Mouse (Mus musculus) layer of hippocampus, adult 9-11 months (tissue): ENCODE data around the gene Kansl1.

Experiments used
- DNase-seq: peaks from one replicate; pipeline ENCODE4 v3.0.0; 2022

The Kansl1 gene

DNA sequence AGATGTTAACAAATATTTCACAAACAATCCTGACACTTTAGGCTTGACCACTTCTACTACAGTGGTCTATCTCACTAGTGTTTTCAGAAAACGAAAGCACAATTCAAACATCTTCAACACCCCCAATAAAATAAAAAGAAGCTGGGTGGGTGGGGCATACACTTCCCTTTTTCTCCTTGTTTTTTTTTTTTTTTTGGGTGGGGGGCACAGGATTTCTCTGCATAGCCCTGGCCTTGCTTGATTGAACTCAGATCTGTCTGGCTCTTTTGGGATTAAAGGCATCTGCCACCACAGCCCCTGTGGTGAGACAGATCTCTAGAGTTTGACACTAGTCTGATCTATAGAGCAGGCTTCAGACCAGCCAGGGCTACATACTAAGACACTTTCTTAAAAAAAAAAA is 106.0 kb downstream of the Kansl1 start:
- DNase-seq: no peak

DNA sequence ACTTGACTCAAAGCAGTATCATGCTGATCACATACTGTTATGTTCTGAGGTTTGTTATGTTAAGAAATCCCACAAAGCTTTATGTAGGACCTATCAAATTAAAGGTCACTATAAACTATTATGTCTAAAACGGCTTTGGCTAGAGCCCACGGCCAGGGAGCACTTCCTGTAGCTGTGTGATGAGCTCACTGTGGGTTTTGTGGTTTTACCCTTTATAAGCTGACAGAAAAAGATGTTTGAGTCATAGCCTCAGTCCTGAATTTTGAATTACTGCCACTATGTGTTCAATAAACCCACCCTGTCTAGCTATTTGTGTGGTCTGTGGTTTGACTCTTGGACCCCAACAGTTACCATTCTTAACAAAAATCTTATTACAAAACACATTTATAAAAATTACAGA is 106.9 kb downstream of the Kansl1 start:
- DNase-seq: no peak

DNA sequence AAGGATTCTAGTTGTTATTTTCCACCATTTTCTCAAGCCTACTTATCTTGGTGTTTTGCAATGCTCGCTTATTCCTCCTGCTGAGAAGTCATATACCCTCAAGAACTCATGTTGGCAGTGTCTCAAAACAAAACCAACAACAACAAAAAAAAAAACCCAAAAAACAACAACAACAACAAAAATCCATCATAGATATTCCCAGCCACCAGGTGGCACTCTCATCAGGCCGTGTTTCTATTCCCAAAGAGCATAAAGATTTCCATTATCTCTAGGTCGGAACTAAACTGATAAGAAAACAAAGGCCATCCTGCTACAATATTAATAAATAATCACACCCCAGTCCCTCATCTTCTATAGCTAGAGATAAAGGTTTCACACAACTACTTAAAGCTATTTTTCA is 121.7 kb downstream of the Kansl1 start:
- DNase-seq: no peak

DNA sequence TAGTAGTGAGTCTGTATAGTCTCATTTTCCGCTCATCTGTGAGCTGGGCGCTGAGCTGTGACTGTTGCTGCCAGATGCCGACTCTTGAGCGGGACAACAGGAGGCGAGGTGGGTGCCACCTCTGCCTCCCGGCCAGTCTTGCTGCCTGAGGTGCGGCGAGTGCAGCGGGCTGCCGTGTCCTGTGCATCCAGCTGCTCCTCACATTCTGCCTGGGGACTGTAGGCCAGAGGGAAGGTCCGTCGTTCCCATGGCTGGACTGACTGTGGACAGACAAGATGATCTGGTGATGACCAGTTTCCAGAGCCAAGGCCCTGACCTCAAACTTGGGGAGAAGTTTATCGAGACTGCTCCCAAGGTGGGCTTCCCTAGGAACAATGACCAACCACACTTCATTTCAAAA is 133.7 kb downstream of the Kansl1 start:
- DNase-seq: no peak

DNA sequence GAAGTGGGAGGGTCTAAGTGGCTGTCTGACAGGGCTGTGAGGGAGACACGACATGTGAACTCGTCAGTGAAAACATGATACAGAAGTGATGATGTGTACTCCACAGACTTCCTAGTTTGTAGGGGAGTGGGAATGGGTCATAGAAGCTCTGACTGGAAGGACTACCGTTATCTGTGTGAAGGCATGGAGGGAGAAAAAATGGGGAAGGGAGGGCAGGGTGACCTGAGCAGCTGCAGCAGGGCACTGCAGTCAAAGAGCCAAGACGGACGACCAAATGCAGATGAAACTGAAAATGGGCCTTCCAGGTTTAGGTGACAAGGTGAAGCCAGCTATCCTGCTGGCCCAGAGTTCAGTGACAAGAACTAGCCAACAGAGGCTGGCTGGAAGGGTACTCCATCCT is 134.5 kb downstream of the Kansl1 start:
- DNase-seq: no peak

DNA sequence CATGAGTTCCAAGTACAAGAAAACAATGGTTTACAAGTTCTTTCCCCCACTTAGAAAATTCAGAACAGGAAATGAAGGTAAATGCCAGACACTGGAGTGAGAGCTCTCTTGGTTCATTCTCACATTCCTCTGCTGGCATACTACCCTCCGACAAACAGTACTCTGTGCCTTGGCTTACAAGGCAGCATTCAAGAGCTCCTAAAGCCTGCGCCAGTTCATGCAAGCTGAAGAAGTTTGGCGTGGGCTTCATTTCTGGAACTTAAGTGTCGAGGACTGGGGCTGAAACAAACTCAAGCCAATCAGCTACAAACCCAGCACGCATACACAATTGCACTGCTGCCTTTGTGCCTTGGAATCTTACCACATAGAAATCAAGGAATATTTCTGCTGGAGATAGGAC is 136.6 kb downstream of the Kansl1 start:
- no peak for DNase-seq

DNA sequence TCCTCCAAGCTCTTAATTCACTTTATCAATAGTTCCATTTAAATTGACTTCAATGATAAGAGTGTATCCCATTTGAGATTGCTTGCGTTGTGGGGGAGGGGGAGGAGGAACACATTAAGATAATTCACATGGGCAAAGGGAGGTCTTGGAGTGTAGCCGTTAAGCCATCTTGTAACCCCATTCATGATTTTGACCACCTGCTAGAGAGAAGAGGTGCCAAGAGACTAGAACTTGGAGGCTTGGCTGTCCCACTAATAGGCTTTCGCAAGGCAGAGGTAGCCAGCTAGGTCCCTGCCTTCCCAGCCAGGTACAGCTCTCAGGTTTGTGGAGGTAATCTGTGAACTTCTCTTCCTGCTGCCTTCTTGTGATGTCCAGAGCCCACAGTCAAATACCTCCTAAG is 137.5 kb downstream of the Kansl1 start:
- no peak for DNase-seq

DNA sequence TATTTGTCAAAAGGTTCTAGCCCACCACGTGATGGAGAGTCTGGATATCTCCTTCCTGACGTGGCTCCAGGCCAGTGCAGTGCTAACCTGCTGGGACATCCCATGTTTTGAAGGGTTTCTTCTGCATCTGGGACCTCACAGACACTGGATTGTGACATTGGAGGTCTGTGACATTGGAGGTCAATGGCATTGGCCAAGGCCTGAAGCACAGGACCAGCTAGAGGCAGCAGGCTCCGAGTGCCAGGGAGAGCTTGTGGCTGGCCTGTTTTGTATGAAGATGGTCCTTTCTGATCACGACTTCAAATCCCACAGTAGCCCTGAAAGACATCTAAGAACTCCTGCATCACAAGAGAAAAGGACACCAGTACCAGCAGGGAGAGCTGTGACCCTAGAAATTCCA is 138.5 kb downstream of the Kansl1 start:
- no peak for DNase-seq

DNA sequence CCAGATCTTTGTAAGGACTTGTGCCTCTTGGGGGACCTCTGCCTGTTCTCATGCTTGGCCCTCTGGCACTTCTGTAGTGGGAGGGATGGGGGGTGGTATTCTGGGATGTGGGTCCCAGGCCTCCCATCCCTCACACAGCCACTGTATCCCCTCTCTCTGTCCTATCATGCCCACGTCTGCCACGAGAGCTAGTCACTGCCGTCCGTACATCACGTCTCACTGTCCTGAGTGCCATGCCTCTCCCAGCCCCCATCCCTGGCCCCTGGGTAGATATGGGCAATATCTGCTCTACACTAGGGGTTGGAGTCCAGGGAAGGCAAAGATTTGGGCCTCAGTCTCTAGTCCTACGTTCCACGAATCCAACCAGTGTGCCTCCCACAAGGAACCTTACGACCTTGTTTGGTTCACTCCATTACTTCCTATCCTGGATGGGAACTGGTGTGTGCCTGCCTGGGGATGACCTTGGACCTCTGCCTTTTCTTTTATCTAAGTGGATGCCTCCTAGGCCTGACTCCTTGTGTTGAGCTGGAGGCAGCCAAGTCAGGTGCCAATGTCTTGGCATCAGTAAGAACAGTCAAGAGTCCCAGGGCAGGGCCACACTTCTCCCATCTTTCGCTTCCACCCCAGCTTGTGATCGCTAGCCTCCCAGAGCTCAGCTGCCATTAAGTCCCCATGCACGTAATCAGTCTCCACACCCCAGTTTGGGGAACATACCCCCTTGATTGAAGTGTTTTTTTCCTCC is 139.3 kb downstream of the Kansl1 start:
- DNase-seq: no peak

DNA sequence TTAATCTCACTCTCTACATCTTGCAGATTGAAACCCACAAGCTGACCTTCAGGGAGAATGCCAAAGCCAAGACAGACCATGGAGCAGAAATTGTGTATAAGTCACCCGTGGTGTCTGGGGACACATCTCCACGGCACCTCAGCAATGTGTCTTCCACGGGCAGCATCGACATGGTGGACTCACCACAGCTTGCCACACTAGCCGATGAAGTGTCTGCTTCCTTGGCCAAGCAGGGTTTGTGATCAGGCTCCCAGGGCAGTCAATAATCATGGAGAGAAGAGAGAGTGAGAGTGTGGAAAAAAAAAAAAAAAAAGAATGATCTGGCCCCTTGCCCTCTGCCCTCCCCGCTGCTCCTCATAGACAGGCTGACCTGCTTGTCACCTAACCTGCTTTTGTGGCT is 140.7 kb downstream of the Kansl1 start:
- DNase-seq: no peak

DNA sequence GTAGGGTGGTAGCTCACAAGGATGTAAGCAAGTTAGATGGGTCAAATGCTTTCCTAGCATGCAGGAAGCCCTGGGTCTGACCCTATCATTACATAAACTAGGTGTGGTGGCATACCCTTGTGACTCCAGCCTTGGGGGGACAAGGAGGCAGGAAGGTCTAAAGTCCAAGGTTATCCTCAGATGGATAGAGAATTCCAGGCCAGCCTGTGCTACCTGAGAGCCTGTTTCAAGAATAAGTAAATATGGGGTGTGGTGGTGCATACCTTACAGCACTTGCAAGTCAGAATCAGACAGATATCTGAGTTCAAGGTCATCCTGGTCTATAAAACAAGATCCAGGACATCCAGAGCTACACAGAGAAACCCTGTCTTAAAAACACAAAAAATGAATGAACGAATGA is 141.2 kb downstream of the Kansl1 start:
- no peak for DNase-seq

DNA sequence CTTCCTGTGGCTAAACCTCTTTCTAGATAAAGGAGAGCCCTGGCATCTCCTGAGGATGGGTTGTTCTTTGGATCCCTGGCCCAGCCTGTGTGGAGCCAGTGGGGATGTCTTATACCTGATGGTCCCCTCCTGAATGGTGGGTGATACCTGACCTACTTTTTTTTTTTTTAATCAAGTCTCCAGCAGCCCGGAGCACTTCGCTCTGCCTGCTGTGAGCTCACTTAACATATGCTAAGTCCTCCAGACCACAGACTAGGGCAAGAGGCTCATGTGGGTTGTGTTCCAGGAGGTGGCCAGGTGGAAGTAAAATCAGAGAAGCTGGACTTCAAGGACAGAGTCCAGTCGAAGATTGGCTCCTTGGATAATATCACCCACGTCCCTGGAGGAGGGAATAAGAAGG is 146.5 kb downstream of the Kansl1 start:
- no peak for DNase-seq

DNA sequence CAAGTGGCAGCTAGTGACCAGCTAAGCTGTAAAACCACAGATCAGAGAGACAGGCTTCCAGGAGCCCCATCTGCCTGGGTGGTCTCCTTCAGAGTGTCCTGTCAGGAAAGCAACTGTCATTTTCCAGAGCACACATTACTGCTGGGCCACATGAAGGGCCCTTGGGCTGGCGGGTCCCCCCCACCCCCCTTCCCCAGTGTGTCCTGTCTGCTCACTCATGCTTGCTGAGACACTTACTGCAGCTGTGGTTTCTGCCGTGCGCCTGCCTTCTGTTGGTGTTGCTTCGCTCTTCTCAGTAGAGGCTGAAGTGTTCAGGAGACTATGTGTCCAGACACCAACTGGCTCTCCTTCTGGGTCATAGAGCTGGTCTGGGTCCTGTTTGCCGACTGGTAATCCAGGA is 148.2 kb downstream of the Kansl1 start:
- DNase-seq: no peak

DNA sequence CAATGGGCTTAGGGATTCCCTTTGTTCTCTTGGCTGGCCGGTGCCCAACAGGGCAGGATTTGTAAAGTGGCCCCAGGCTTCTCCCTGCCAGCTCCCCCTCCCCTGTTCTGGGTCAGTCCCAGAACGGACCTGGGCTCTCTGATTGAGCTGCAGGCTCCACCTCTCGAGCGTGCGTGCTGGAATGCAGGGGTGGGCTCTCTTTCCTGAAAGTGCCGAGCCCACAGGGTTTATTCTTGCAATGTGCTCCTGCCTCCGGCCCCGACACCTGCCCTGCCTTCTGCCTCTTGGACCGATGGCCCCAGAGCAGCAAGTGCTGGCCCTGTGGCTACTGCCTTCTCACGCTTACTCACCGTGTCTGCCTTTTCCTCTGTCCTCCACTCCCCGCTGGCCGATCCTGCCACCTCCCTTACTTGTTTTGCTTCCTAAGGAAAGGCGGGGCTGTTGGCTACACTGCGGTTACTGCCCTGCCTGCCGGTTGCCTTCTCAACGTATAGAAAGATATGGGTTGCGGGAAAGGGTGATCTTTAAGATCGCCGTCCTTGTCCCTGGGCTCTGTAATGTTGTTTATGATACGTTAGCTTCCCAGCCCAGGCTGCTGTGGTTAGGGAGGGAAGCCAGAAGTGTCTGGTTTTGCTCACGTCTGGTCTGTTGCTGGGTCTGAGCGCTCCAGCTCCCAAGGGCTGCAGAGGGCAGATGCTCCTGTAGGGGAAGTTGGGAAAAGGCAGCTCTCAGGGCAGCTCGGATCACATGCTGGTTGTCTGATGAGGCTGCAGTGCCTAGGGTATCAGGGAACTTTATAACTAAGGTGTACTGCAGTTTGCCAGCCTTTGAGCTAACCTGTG is 149.5 kb downstream of the Kansl1 start:
- DNase-seq: no peak

DNA sequence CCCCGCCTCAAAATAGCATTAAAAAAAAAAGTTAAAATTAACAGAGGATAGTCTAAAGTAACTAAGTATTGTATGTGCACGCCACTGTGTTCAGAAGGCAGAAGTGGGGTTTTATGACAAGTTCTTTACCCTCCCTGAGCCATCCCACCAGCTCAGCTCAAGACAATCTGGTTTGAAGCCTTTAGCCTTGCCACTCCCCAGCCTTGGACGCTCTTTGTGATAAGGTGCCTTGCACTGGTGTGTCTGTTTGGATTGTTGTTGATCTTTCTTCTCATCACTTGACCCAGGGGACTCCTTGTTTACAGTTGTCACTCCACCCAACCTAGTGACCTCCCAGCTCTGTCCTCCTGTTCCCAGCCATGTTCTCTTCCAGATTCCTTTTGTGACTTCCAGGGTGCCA is 151.0 kb downstream of the Kansl1 start:
- DNase-seq: no peak

DNA sequence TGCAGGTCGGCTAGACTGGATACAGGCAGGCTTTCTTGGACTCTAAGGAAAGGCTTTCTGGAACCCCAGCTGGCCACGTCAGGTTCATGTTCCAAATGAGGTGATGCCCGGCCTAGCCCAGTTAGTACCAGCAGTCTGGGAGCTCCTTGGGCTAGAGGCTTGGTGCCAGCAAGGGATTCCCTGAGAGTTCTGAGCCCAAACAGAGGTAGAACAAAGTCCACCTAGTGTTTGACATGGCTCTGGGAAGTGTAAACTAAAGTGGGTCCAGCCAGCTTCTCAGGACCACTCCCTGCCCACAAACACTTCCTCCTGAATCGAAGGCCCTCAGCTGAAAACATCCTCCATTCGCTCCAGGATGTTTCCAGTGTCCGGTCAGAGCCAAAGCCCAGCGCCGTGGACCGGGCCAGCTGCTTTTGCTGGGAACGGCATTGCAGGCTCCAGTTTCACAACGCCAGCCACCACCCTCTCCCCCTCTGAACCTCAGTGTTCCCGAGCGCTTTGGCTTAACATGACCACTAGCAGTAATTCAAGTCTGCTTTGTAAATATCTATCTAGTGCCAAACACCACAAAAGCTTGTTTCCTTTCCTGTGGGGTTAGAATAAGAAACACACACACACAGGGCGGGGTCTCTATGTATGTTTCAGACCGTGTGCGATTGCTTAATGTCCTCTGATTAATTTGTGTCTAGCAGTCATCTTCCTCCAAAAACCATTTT is 151.8 kb downstream of the Kansl1 start:
- DNase-seq: no peak

DNA sequence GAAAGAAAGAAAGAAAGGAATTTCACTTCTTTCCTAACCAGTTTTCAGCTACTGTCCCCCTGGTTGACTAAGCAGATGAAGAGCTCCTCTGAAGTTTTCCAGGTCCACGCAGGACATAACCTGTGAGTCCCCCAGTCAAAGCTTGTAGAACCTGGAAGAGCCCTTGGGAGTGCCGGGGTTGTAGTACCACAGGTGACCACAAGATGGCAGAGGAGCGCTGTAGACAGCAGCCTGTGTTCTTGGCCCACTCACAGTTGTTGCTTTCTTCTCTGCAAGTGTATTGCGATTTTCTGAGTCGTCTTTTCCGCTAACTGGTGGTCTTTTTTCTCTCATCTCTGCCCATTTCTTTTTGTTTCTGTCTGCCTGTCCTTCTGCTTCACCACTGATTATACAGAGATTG is 153.0 kb downstream of the Kansl1 start:
- no peak for DNase-seq

DNA sequence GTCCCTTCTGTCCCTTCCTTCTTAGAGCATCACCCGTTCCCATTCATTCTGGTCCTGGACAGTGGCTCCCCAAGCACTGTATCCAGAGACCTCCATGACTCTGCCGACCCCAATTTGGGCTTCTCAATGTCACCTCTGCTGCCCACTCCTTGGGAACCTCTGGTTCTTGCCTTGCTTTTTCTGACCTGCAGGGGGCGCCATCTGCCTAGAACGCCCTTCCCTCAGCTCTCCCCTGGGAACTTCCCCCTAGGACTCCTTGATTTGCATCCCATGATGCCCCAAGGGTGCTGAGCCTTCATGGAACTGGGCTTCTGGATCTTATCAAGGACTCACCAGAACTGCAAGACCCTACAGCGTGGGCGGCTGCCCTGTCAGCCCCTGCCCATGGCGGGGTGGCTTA is 157.0 kb downstream of the Kansl1 start:
- DNase-seq: no peak

DNA sequence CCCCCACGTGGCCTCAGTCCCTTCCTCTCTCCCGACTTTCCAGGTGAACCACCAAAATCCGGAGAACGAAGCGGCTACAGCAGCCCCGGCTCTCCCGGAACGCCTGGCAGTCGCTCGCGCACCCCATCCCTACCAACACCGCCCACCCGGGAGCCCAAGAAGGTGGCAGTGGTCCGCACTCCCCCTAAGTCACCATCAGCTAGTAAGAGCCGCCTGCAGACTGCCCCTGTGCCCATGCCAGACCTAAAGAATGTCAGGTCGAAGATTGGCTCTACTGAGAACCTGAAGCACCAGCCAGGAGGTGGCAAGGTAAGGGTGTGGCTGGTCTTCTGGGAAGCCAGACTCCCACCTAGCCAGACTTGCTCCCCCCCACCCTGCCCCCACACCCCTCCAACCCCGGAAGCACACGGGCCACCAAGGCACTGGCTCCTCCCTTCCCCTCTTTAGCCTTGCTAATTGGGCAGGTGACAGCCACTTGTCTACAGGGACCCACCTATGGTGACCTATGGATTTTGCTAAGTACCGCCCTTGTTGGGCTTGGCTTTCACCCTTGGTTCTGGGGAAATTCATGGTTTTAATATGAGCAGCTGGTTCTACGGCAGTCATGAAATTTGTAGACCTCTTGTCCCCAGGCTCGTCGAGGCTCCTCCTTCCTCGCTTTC is 158.3 kb downstream of the Kansl1 start:
- DNase-seq: no peak

DNA sequence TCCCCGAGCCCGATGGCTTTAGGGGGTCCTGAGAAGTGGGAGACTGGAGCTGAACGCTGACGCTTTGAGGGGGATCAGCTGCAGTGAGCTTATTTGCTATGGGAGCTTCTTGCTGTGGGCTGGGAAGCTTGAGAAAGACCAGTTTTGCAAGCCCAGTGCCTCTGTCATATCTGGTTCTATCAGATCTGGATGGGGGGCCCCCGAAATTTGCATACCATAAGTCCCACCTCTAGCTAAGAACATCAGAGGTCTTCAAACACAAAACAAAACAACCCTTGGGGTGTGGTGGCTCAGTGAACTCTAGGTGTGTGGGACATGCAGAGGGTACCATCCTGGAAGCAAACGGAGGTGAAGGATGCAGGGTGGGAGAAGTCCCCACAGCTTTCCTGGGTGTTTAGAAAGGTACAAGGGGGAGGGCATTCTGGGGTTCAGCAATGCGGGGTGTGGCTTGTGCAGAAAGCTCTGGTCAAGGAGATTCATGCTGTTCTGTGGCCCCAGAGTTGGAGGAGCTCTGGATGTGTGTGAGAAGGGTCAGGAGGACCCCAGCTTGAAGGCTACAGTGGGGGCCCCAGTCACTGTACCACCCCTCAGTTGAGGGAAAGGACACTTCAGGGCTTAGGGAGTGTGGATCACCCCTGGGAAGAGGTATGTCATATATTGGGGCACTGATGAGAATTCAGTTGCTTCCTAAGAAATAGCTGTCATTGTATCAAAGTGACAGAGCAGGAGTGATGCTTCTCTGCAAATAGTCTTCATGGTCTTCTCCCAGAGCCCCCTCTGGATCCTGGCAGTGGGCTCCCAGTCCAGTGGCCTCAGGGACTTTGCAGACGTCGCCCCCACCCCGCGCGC is 159.1 kb downstream of the Kansl1 start:
- DNase-seq: no peak

DNA sequence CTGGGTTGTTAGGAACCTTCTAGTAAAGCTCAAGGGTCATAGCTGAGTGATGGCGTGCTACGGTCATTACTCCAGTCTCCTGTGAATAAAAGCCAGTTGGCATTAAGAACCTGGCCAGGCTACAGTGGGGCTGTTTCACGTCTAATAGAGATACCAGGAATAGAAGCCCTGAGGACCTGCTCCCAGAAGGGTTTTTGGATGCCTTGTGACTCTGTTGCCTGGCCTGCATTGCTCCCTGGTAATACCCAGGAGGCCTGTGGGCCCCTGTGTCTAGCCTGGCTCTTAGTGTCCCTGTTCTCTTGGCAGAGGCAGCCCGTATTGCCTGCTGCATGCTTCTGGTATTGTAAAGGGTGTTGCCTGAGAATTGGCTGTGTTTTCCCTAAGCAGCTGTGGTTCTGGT is 161.5 kb downstream of the Kansl1 start:
- DNase-seq: no peak

DNA sequence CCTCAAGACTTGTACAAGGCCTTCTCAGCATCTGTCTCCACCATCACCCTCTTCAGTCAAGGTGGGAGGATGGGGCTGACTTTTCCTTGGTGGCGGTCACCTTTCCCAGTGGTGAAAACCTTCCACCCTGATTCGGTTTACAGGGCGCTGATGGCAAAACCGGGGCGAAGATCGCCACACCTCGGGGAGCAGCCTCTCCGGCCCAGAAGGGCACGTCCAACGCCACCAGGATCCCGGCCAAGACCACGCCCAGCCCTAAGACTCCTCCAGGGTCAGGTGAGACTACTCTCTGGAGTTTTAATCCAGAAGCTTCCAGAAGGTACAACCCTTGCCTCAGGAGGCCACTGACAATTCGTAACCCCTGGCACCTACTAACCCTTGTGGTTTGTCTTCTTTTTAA is 162.2 kb downstream of the Kansl1 start:
- DNase-seq: no peak
